Mouse (Mus musculus) G1E-ER4 (cell line): ENCODE data around the gene Gm20388. TPM values are rescaled to one million over a fixed set of nuclear protein-coding genes. Genes with fewer than 3 reads are reported as not detected.

Experiments
- GATA1 ChIP-seq: IDR thresholded peaks from one replicate; pipeline ENCODE4 v1.8.0; 2012; ENCODE audit warnings: low read length, inconsistent platforms
- polyA plus RNA-seq: library from polyadenylated mRNA; stranded (reverse); fragments of >175 nt; gene quantifications from 2 replicates; pipeline ENCODE4 v1.2.3, GENCODE M21; 2012

Gene Gm20388
- polyA plus RNA-seq, 1 experiment, result not detected

DNA sequence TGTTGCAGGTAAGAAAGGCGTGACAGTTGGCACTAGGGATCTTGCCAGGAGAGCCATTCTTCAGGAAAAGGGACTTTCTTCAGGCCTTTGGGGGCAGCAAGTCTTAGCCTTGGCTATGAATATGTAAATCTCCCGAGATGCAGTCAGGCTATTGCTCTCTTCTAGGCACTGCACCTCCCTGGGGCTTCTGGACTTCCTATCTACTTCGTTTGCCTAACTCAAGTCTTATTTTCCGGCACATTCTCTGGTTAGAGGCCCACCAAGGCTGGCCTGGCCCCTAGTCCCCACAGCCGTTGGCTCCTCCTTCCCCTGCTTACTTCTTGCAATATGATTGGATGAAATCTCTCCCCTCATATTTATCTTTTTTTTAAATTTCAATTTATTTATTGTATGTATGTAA, 4178.4 kb downstream of the Gm20388 start:
- no peak for TF ChIP-seq GATA1

DNA sequence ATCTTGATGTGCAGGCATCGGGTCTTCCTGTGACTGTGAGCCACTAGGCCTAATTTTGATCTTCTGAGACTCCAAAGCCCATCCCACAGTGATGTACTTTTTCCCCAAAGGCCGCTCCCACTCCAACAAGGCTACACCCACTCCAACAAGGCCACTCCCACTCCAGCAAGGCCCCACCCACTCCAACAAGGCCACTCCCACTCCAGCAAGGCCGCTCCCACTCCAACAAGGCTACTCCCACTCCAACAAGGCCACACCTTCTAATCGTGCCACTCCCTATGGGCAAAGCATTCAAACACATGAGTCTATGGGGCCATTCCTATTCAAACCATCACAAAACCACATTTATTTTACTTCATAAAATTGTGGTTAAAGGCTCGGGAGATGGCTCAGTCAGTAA, 4179.8 kb downstream of the Gm20388 start:
- TF ChIP-seq GATA1, result no peak

DNA sequence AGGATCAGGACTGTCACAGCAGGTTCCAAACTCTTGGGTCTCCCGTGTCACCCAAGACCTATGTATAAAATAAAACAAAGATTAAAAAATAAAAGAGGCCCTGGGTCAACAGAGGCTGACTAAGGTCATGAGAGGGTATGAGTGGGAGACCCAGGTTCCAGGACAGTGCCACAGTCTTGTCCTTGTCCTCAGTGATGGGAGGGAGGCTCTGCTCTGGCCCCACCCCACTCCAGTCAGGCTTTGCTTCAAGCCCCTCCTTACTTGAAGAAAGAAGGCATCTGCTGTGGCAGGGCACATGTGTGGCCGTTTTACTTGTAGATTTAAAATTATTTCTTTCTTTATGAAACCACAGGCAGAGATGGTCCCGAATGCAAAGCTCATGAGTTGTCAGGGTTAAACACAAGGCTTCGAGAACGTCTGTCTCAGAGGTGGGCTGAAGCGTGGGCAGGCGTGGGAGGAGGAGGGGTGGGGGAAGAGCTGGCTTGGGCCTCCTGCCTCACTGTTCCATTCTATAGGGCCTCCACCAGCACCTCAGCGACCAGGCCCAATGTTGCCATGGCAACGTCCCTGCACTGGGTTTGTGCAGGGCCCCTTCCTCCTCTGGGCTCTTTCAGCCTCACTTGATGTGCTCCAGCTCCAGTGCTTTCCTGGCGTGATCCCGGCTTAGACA, 4188.4 kb downstream of the Gm20388 start:
- no peak for TF ChIP-seq GATA1

DNA sequence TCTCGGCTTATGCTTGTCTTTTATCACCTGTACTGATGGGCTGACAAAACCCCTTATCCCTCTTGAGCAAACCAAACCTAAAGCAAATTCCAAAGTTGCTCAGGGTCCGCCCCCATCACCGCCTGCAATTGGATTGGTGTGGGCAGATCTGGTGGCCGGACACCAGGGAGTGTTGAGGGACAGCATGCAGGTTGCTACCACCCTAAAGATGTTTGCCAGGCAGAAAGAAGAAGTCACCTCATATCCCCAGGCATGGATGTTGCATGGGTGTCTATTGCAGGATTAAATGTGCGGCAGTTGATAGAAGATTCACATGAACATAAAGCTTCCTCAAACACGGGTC, 4189.0 kb downstream of the Gm20388 start:
- no peak for TF ChIP-seq GATA1

DNA sequence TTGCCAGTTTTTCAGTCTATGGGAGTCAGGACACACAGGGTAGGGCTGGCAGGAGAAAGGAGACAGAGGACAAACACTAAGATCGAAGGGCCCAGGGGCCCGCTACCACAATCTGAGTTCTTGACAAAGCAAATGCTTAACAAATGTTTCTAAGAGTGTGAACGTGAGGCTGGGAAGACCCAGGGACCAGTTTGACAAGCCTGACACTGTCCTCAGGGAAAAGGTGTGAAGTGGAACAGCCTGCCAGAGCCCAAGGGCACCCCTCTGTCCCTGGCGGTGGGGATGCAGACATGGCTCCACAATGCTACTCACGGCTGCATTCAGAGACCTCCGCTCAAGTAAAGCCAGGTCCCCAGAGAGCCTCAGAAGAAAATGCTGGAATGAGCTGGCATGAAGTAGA, 4195.2 kb downstream of the Gm20388 start:
- TF ChIP-seq GATA1, result no peak

DNA sequence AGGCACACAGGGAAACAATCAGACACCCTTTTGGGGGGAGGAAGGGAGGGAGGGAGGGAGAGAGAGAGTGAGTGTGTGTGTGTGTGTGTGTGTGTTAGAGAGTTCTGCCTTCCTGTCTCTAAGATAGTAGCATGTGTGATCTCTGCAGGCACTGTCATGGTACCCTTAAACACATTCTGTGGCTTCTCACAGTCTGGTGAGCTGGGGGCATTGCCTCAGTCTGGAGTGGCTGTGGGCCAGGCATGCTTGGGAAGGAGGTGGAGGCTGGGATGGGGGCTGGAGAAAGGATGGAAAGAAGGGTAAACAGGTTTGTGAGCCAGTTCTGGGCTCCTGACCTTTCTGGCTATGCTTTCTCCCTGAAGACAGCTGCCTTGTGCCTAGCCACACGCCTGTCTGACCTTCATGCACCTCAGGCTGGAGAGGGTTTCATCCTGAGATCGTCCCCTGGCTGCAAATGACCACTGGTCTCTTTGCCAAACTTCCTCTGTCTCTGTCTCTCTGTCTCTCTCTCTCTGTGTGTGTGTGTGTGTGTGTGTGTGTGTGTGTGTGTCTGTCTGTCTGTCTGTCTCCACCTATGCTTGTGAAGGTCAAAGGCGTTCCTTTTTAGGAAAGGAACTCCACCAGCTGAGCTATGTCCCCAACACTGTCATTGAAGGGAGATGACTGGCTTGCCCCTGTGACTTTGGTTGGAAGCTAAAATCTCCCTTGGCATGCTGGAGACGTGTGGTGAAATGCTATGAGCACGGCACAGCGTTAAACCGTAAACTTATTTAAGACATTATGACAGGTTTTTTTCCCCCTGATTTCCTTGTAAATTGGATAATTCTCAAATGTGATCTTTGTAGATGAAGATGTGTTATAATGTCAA, 4195.9 kb downstream of the Gm20388 start:
- no peak for TF ChIP-seq GATA1

DNA sequence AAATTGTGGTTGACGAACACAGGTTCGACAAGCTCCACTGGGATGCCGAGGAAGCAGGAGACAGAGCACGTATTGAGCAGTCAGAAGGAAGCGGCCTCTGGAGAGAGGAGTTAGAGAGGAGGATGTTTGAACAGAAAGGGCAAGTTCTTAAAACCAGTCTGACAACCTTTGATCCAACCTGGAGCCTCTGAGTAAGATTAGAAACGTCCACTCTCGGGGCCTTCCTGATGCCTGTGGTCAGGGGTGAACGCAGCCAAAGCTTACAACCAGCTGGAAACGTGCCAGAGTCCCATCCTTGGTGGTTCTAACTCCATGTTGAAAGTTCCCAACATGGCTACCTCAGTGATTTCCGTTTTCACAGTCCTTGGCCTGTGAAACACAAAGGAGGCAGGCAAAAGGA, 4202.5 kb downstream of the Gm20388 start:
- no peak for TF ChIP-seq GATA1

DNA sequence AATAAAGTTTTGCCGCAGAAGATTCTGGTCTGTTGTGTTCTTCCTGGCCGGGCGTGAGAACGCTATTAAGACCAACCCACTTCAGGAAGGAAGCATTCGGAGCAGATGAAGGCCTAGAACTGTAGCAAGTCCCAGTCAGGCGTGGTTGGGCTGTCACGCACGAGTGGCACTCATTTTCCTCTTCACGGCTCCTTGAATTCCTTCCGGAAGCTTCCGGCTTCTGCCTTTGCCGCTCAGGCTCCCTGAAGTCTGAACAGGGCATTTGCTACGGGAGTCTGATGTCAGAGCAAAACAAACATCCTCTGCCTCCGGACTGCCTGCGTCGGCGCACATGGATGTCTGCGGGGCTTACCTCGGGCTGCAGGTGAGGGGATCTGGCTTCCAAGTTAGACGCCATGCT, 4214.6 kb downstream of the Gm20388 start:
- TF ChIP-seq GATA1, result no peak

DNA sequence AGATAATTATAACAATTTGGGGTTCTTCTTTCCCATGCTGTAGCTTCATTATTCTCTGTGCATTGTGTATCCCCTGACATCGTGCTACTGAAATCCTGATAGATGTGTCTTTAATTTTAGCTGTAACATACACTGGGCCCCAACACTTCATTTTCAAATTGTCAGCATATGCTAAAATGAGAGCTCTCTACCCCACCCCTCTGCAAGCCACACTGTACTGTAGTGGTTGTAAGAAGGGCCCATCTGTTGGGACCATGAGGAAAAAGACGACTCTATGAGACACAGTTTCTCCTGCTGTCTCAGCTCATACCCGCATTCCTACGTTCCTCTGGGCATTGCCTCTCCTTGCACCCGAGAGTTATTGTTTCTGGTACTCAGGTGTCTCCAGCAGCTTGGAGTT, 4226.6 kb downstream of the Gm20388 start:
- TF ChIP-seq GATA1, result no peak

DNA sequence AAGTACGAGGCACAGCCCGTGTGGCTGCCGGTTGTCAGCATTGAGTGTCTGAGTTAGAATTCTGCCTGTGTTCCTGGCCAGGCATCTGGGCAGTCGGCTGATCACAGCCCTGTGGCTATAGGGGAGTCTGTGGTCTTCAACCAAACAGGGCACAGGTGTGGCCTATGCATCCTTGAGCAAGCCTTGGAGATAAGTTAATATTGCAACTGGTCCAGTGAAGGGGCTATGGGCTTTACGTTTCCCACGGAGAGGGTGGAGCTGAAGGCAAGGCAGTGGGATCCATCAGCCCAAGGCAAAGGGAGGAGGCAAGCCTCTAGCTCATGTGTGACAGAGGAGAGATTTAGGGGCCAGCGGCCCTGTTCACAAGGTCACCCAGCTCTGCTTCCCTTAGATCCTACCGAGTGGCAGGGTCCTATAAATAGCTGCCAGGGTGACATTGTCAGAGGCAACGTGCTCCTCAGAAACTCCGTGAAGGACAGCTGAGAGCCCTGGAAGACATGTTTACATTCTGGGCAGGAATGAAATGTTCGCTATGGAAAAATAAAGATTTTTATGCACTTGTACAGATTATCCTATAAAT, 4229.7 kb downstream of the Gm20388 start:
- TF ChIP-seq GATA1, result no peak

DNA sequence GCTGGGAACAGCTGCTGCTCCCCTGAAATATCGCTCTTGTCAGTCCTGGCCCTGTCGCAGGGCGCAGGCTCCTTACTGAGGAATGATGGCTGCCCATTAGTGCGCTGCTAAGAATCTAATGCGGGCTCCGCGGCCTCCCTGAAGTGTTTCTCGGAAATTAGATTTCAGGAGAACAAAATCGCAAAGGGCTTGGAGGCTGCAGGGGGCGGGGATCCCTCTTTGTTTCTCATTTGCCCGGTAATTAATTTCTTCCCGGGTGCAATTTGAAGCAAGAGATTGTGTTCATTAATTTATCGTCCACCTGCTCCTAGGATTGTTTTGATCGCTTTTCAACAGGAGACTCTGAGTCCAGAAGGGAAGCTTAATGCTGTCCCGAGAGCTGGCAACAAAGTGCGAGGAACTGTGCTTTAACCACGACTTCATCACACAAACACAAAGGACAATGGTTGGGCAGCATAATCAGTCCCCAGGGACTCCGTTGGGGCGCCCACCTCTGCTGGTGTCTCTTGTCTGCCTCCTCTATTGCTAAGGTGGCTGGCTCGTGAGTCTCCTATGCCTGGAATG, 4230.3 kb downstream of the Gm20388 start:
- TF ChIP-seq GATA1, result no peak

DNA sequence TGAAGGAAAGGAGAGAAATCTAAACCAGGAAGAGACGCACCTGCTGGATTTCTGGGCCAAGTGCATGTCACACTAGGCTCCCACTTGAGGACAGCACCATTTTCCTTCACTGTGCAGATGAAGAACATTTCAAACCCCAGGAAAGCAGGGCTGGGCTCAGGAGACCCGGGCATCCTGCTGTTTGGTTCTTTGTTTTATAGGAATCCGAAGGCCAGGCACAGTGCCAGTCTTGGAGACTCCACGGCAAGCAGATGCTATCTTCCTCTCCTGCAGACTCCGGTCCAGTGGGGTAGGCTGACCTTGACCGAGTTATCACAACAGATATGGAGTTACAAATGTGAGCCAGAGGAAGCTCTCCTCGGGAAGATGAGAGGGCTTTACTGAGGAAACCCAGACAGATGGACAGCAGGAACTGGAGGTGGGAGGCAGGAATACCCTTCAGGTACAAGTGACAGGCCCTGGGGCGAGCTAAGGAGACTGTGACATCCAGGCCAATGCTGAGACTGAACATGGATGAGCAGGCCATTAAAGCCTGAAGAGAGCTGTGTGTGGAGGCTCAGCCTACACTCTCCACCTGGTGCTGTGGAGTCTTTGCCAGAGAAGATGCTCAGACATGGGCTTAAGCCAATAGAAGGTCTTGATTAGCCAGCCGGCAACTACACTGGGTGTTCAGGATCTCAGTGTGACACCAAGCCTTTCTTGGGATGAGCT, 4231.2 kb downstream of the Gm20388 start:
- no peak for TF ChIP-seq GATA1

DNA sequence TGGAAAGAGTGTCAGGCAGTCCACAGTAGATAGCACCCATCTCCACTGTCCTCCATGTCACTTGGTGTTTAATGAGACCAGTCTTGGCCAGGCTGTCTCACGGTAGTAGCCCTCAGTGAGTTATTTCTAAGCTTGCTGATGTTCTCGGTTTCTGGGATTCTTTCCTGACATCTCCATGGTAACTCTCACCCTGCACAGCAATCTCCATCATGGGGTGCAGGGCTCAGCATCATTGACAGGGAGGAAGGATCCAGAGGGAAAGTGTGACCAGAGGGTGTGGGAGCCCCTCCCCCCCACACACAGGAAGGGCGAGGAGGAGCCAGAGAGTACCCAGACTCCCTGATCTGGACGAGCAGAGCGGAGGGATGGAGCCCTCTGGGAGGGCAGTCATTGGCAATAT, 4232.4 kb downstream of the Gm20388 start:
- TF ChIP-seq GATA1, result no peak

DNA sequence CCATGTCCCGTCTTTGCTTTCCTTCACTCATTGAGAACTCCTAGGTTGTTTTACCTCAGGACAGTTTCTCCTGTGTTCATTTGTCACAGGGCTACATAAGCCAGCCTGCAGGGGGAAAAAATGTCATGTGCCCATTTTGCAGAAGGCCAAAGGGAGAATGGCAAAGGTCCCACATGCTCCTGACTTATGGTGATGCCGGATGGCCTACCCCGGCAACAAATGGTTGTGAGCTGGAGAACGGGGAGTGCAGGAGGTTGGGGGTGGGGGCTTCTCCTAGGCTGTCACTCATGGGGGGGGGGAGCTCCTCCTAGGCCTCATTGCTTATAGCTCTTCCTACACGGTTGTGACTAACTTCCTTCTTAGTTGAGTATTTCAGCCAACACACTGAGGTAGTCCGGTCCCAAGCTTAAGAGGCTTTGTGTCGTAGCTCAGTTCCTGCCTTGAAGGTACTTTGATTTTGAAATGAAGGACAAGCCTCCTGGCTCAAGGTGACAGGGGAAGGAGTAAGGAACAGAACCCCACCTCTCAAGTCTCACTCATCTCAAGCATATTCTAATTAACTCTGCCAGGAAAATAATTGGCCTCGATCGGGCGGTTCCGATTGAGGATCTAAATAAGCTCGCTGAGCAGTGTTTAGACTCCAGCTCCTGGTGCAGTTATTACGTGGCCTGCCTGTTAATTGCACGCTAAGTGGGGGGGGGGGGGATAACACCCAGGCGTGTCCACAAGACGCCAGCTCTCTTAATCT, 4233.4 kb downstream of the Gm20388 start:
- TF ChIP-seq GATA1, result no peak

DNA sequence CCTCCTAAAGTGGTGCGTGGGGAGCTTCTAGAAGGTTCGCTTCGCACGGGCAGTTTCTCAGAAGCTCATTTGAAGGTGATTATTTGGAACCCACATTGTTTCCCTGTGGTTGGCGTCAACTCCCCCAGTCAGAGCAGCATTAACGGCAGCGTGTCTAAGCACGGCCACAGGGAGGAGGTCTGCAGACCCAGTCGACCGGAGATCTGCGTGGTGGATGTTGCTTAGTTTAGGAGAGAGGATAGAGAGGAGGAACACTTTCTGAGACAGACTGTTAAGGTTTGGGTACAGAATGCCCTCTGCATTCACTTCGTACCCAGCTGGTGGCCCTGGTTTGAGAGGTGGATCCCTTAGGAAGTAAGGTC, 4234.0 kb downstream of the Gm20388 start:
- TF ChIP-seq GATA1, result no peak
